Mouse (Mus musculus) hindbrain, embryonic 14.5 days (tissue): Measurements from ENCODE around the gene Ei24. TPM values are rescaled to one million over a fixed set of nuclear protein-coding genes. Genes with fewer than 3 reads are reported as not detected.
A peak's percentile ranks its signal among the peaks of the same experiment; 100 is the strongest.

Experiments used
- ATAC-seq: fragments of 200-750 bp; cut with Nextera tagmentation; 2 replicates; pipeline ENCODE4 v1.8.0; 2017; ENCODE audit warnings: moderate number of reproducible peaks, mild to moderate bottlenecking, moderate TSS enrichment, moderate library complexity; ENCODE audit not compliant: low FRiP score
- DNase-seq: peaks from one replicate; pipeline ENCODE4 v3.0.0-alpha.2; 2015; ENCODE audit warnings: low spot score
- H3K27ac ChIP-seq: fragments of 300-500 bp; sonication (generic); 2 replicates; pipeline ENCODE4 v1.5.1; 2014; ENCODE audit warnings: mild to moderate bottlenecking, moderate library complexity
- H3K27me3 ChIP-seq: fragments of 300-500 bp; sonication (generic); 2 replicates; pipeline ENCODE4 v1.6.1; 2014; ENCODE audit warnings: mild to moderate bottlenecking, low read length, mixed read lengths; ENCODE audit not compliant: control insufficient read depth, insufficient read depth
- H3K36me3 ChIP-seq: fragments of 300-500 bp; sonication (generic); replicated peaks from 2 replicates; pipeline ENCODE4 v1.6.1; 2014; ENCODE audit not compliant: control insufficient read depth, insufficient read depth
- H3K4me1 ChIP-seq: fragments of 300-500 bp; sonication (generic); replicated peaks from 2 replicates; pipeline ENCODE4 v1.6.1; 2014; ENCODE audit warnings: antibody characterized with exemption, low read length, mixed read lengths; ENCODE audit not compliant: control insufficient read depth, insufficient read depth
- H3K4me2 ChIP-seq: fragments of 300-500 bp; sonication (generic); replicated peaks from 2 replicates; pipeline ENCODE4 v1.6.1; 2014; ENCODE audit warnings: mild to moderate bottlenecking, moderate library complexity
- H3K4me3 ChIP-seq: fragments of 300-500 bp; sonication (generic); replicated peaks from 2 replicates; pipeline ENCODE4 v1.5.1; 2014; ENCODE audit warnings: mild to moderate bottlenecking, low read length
- H3K9ac ChIP-seq: fragments of 300-500 bp; sonication (generic); 2 replicates; pipeline ENCODE4 v1.6.1; 2014
- H3K9me3 ChIP-seq: fragments of 300-500 bp; sonication (generic); 2 replicates; pipeline ENCODE4 v1.6.1; 2016; ENCODE audit warnings: low read length; ENCODE audit not compliant: control insufficient read depth
- WGBS: fragments of 180-500 bp; shearing (Covaris S2); extraction: QIAGEN DNeasy Blood & Tissue Kit; methylation state at CpG from one replicate; pipeline ENCODE4 v1.1.7; 2014; 5-methylcytosine and 5-hydroxymethylcytosine counted together
- polyA plus RNA-seq: library from polyadenylated mRNA; unstranded; fragments of >200 nt; fragmentation: Nextera tagmentation; extraction: Ambion mirVana; gene quantifications from 2 replicates; pipeline ENCODE4 v1.2.1, GENCODE M21; 2014

The Ei24 gene
- polyA plus RNA-seq, 1 experiment from 2014 or later = 73.6 TPM

DNA sequence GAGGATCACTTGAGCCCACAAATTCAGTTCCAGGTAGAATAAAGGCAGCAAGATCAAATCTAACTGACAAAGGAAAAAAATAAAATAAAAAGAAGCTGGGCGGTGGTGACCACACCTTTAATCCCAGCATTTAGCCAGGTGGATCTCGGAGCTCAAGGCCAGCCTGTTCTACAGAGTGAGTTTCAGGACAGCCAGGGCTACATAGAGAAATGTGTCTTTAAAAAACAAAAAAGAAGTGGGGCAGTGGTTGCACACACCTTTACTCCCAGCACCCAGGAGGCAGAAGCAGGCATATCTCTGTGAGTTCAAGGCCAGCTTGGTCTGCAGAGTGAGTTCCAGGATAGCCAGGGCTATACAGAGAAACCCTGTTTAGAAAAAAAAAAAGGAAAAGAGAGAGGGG is 4.8 kb upstream of the Ei24 start:
- no peaks in the 10 kb centered on the region for H3K4me1 ChIP-seq
- no peaks in the 10 kb centered on the region for H3K9me3 ChIP-seq
- H3K4me3 ChIP-seq = no peak overlapping the region
- H3K4me2 ChIP-seq = no peak overlapping the region
- H3K9ac ChIP-seq = no peak overlapping the region
- H3K27me3 ChIP-seq = no peaks in the 10 kb centered on the region
- 87% methylated on average over 2 of the region's 2 CpGs for WGBS
- H3K27ac ChIP-seq = no peak overlapping the region
- no peaks in the 10 kb centered on the region for H3K36me3 ChIP-seq
- ATAC-seq = no peak
- DNase-seq = no peak

DNA sequence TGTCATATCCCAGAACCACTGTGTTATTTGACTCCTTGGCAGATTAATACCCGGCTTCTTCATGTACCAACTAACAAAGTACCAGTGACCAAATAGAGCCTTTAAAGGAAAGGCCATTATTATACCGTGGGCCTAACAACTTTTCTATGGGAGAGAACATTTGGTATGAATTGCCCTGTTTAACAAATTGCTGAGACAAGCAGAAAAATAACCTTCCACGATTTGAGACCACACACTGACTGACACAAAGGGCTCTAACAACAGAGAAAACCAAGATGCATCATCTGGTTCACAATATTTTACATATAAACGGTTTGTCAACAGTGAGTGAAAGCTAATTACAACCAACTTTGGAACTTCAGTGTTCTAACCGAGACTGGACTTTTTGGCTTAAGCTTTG is 969 bp downstream of the Ei24 start:
- H3K27ac ChIP-seq = 0 out of 2 replicates have a peak overlapping the region, but pooled peaks have one; percentile 75
- peaks cover 16% of the 10 kb centered on the region for H3K4me1 ChIP-seq
- peak overlapping the region; percentile 72 for H3K4me2 ChIP-seq
- peak overlapping the region; percentile 78 for H3K4me3 ChIP-seq
- H3K9me3 ChIP-seq = no peaks in the 10 kb centered on the region
- H3K27me3 ChIP-seq = no peaks in the 10 kb centered on the region
- WGBS = 14% methylated on average over 5 of the region's 5 CpGs
- ATAC-seq (no peak), DNase-seq (peak; percentile 30)
- H3K36me3 ChIP-seq = peaks cover 17% of the 10 kb centered on the region
- H3K9ac ChIP-seq = peak overlapping the region; percentile 95

DNA sequence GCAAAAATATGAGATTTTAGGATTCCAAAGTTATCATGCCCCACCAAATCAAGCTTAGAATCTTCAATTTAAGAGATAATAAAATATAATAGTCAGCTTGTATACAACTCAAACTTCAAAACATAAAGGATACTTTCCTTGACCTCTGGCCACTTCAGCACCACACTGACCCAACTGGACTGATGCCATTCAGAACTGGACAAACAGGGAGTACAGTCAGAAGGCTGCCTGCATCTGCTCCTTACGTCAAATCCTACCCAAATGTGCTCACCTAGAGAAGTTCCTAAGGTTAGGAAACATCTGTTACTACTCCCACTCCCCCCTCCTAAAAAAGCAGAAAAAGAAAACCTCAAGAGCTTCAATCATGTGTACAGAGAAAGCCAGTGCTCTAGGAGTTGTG is 1.6 kb downstream of the Ei24 start:
- WGBS = 94% methylated on average over 1 of the region's 1 CpGs
- peak overlapping the region; percentile 78; the same call in 1 of the 2 replicates for H3K4me3 ChIP-seq
- H3K9me3 ChIP-seq = no peaks in the 10 kb centered on the region
- peaks cover 23% of the 10 kb centered on the region for H3K36me3 ChIP-seq
- no peaks in the 10 kb centered on the region for H3K27me3 ChIP-seq
- peak overlapping the region; percentile 72 for H3K4me2 ChIP-seq
- peaks cover 16% of the 10 kb centered on the region for H3K4me1 ChIP-seq
- ATAC-seq = no peak
- no peak for DNase-seq
- no peak overlapping the region for H3K27ac ChIP-seq
- H3K9ac ChIP-seq = peak overlapping the region; percentile 95; the same call in 1 of the 2 replicates

DNA sequence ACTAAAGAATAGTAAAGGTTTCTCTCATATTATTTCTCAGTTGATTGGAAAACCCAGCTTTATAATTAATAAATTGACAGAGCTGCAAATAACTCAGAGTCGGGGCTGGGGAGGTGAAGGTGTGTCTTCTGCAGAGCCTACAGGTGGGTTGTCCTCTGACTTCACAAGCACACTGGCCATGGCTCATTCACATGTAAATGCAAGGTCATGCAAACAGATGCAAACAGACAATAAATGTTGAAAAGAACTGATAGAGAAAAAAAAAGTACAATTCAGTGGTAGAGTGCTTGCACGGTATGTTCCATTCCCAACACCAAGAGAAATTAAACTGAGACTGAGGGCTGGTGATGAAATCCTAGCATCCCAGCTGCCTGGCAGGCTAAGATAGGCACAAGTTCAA is 2.7 kb downstream of the Ei24 start:
- no peak overlapping the region for H3K27ac ChIP-seq
- H3K9ac ChIP-seq = no peak overlapping the region
- DNase-seq = no peak
- no peaks in the 10 kb centered on the region for H3K27me3 ChIP-seq
- no peaks in the 10 kb centered on the region for H3K9me3 ChIP-seq
- H3K36me3 ChIP-seq = peaks cover 33% of the 10 kb centered on the region
- H3K4me2 ChIP-seq = no peak overlapping the region
- H3K4me3 ChIP-seq = no peak overlapping the region
- WGBS = 76% methylated on average over 2 of the region's 2 CpGs
- ATAC-seq = no peak
- H3K4me1 ChIP-seq = peaks cover 16% of the 10 kb centered on the region

DNA sequence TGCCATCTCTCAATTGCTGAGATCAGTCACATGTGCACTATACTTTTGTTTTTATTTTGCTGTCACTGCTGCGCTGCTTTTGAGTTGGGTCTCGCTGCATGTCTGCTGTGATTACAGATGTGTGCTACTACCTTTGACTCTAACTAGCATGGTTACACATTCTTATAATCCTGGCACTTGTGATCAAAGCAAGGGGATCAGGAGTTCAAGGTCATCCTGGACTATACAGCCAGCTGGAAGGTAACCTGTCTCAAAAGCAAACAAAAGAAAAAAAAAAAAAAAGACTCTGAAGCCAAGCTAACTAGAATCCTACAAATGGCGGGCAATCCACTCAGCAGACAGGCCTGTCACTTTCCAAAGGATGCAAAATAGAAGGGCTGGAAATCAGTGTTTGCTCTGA is 5.0 kb downstream of the Ei24 start:
- Histone ChIP-seq H3K36me3 (peaks cover 56% of the 10 kb centered on the region), H3K27ac (no peak overlapping the region), H3K4me1 (peaks cover 16% of the 10 kb centered on the region), H3K9me3 (no peaks in the 10 kb centered on the region), H3K9ac (no peak overlapping the region), H3K4me2 (no peak overlapping the region), H3K27me3 (no peaks in the 10 kb centered on the region), H3K4me3 (no peak overlapping the region)
- WGBS = 96% methylated on average over 3 of the region's 3 CpGs
- DNase-seq = no peak
- ATAC-seq = no peak

DNA sequence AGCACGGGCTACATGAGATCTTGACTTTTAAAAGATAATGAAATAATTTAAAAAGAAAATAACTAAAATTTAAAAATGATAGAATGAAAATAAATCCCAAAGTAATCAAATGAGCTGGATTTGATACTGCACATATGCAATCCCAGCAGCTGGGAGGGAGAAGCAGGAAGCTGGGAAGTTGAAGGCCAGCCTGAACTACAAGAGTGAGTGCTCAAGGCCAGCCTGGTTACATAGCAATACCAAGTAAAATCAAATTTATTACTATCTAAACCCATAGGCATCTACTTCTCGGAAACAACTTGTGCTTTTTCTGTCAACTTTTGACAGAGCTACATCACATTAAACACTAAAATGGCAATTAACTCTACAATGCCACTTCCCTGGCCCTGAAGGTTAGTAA is 13.3 kb downstream of the Ei24 start:
- WGBS = 96% methylated on average over 2 of the region's 2 CpGs
- peaks cover 98% of the 10 kb centered on the region for H3K36me3 ChIP-seq
- H3K9ac ChIP-seq = no peak overlapping the region
- H3K27ac ChIP-seq = no peak overlapping the region
- H3K9me3 ChIP-seq = no peaks in the 10 kb centered on the region
- no peak overlapping the region for H3K4me3 ChIP-seq
- no peaks in the 10 kb centered on the region for H3K27me3 ChIP-seq
- H3K4me2 ChIP-seq = no peak overlapping the region
- no peak for ATAC-seq
- DNase-seq = no peak
- no peaks in the 10 kb centered on the region for H3K4me1 ChIP-seq

DNA sequence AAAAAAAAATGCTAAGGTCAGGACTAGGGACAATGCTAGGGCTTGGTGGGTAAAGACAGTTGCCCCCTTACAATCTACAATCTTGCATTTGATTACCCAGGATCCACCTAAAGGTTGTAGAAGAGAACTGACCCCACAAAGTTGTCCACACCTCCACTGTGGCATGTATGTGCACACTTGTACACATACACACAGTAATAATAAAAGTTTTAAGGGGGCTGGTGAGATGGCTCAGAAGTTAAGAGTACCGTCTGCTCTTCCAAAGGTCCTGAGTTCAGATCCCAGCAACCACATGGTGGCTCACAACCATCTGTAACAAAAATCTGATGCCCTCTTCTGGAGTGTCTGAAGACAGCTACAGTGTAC is 28.2 kb downstream of the Ei24 start:
- Histone ChIP-seq H3K27ac (no peak overlapping the region), H3K9me3 (no peaks in the 10 kb centered on the region), H3K4me3 (no peak overlapping the region), H3K4me2 (peak overlapping the region; percentile 78; the same call in 1 of the 2 replicates), H3K36me3 (peaks cover 9% of the 10 kb centered on the region), H3K9ac (no peak overlapping the region), H3K27me3 (no peaks in the 10 kb centered on the region), H3K4me1 (peaks cover 17% of the 10 kb centered on the region; the same call in 1 of the 2 replicates)
- no peak for DNase-seq
- WGBS = 85% methylated on average over 1 of the region's 1 CpGs
- no peak for ATAC-seq

DNA sequence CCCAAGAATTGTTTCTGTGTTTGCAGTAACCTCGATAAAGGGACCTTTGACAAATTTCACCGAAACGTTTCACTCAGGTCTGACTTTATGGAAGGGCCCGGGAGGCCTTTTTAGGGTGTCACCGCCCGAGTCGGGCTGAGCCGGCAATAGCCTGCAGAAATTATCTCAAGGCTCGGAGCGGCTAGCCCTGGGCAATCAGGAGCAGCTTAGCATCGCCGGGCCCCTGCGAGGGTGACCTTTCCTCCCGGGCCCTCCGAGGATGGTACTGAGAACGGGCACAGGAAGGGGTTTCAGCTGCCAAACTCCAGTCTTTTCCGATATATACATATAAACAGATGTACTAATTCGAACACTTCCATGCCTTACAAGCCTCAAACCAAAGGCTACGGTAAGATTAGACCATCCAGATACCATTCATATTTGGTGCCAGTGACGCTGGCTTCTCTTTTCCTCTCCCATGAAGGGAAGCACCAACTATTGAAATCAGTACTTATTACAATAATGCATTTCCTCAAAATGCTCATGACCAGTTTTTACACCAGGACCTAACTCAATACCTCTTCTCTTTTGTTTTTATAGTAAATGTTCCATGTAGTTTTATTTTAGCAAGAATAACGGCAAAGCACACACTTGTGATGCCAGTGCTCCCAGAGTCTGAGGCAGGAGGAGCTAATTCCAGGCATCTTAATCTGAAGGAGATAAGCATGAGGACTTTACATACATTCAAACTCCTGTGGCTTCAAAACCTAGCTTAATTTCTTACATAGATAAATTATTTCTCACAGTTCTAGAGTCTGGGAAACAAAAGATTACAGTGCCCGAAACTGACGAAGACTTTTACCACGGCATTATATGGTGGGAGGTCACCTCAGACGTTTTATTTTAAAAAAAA is 28.8 kb downstream of the Ei24 start:
- Histone ChIP-seq H3K36me3 (peaks cover 15% of the 10 kb centered on the region), H3K27ac (peak overlapping the region; percentile 83), H3K4me2 (peak overlapping the region; percentile 78), H3K4me1 (peaks cover 17% of the 10 kb centered on the region; the same call in 1 of the 2 replicates), H3K27me3 (no peaks in the 10 kb centered on the region), H3K9me3 (no peaks in the 10 kb centered on the region), H3K4me3 (peak overlapping the region; percentile 60), H3K9ac (peak overlapping the region; percentile 73)
- 14% methylated on average over 25 of the region's 25 CpGs for WGBS
- DNase-seq (peak; percentile 24), ATAC-seq (0 out of 2 replicates have a peak, but pooled peaks have one; percentile 0)

DNA sequence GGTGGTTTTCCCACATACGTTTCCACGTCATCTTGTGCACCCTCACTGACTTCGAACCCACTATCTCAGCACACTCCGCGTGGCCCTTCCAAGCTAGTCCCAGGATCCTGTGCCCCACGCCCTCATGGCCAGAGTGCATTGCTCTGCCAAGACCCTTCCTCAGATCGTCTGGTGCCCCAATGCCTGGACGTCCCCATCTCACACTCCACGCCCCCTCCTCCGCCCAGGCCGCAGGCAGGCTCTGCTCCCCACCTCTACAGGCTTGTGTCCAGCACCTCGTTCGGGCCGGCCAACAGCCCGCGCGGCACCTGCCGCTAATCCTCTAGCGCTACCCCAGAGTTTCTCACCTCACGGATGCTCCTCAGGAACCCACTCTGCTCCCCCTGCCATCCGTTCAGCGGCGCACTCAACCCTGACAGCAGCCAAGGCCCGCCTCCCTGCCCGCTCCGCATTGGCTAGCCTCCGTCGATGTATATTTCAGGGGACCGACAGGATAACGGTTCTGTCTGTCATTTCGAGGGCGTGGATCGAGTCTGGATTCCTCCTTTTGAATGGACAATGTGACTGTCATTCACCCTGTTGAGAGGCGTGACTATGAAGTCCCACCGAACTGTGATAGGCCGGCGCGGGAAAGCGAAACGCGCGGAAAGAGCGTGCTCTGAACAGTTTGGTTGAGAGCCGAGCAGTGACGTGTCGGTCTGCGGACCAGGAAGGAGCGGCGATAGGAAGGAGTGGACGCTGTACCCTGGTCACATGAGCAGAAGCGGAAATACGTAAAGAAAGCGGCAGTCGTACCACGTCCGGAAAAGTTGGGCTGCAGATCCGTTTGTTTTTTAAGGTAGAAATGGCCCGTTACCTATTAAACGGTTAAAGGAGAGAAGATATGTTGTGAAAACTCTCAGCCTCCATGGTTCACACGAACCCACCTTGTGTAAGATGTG is 29.7 kb downstream of the Ei24 start, which contains the start of gene Stt3a:
Gene Stt3a, minus strand, starts transcription at position 477 of the 941 bp plus-strand sequence.
- Histone ChIP-seq H3K27ac (peak within 1 kb of the TSS; percentile 83), H3K9me3 (no peaks in the 10 kb centered on the region), H3K4me3 (peak within 1 kb of the TSS; percentile 80), H3K36me3 (peaks cover 25% of the 10 kb centered on the region), H3K4me1 (peaks cover 17% of the 10 kb centered on the region; the same call in 1 of the 2 replicates), H3K4me2 (peak within 1 kb of the TSS; percentile 89), H3K27me3 (no peaks in the 10 kb centered on the region), H3K9ac (peak within 1 kb of the TSS; percentile 81)
- WGBS = under 1% methylated on average over 60 of the region's 60 CpGs
- peak; percentile 100 for DNase-seq
- peak; percentile 100 for ATAC-seq
